9 mouse cellular contexts compared by ENCODE assay signal in the genomic region with DNA sequence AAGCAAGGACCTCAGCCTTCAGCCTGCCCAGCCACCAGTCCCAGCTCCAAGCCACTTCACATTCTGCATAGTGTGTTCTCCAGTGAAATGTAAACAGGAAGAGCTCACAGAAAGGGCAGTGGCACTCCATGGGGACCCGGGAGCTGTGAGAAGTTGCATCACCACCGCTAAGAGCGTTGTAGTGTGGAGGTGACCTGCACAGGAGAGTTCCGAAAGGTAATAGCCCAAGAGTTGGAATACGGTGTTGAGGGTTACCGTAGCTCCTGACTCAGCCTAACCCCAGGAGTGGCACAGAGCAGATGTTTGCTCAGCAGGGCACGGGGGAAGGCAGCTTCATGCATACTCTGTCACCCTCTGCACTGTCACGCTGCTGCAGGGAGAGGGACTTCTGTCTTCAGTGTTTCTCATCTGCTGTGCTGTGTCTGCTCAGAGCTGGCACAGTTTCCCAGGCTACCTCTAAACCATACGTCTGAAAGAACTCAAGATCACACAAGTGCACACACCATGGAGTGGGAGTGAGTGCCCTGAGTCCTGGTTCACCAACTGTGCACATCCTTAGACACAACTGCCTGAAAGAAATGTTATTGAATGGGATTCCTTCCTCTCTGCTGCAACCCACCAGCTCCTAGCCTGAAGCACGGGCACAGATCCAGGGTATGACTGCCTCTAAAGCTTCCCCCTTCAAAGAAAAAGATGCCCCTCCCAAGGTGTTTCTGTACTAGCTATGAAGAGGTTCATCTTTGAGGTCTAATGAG.
DNase-seq lines count a peak whose midpoint lies in the region; ATAC-seq and TF ChIP-seq lines count a peak whose summit lies in the region.
"Had no signal": no experiment of that assay in that cellular context is flagged by ENCODE, and none has a peak within 500 bp of the region (broad histone marks: within the 10 kb centered on the region; RNA-seq: fewer than 3 reads in every experiment).

No protein-coding gene starts in this region.

- H3K4me2 ChIP-seq in forebrain, embryonic 13.5 days, result no peak overlapping the region
- H3K4me2 ChIP-seq: embryonic facial prominence, embryonic 13.5 days had no signal

- no peak overlapping the region for H3K9ac ChIP-seq in forebrain, embryonic 13.5 days
- H3K9ac ChIP-seq: embryonic facial prominence, embryonic 13.5 days had no signal

- DNase-seq in cerebellum, postnatal 25 days, result peak; percentile 11 to 17
- no peak for DNase-seq in cerebellum, adult 11 months
- DNase-seq in Muller cell, postnatal 12 days (ENCODE audit: inconsistent ontology term), result peak; percentile 54
- peak; percentile 39 for DNase-seq in kidney, adult 9 months
- peak; percentile 65 for DNase-seq in lung, adult 2 months
- no peak for DNase-seq in ovary, postnatal 36 days (ENCODE audit: low spot score)
- no peak for DNase-seq in cerebellum, adult 9-10 months

- 30% methylated on average over 10 of the region's 10 CpGs for WGBS in lung, adult 2 months
- WGBS in forebrain, embryonic 13.5 days, result 75% methylated on average over 10 of the region's 10 CpGs

- H3K36me3 ChIP-seq in forebrain, embryonic 13.5 days (ENCODE audit: poor library complexity, severe bottlenecking), result no peaks in the 10 kb centered on the region
- H3K36me3 ChIP-seq: embryonic facial prominence, embryonic 13.5 days had no signal

- no peaks in the 10 kb centered on the region for H3K9me3 ChIP-seq in forebrain, embryonic 13.5 days (replicated peaks)
- H3K9me3 ChIP-seq: embryonic facial prominence, embryonic 13.5 days had no signal

- H3K27ac ChIP-seq in forebrain, embryonic 13.5 days, result no peak overlapping the region
- H3K27ac ChIP-seq: embryonic facial prominence, embryonic 13.5 days had no signal

- TF ChIP-seq POLR2A in lung, adult 2 months (IDR thresholded peaks at IDR 0.05; ENCODE audit: borderline replicate concordance, extremely low read depth, low read depth, low read length), result 0 out of 2 replicates have a peak, but pooled peaks have one; percentile 34

- peaks cover 16% of the 10 kb centered on the region for H3K4me1 ChIP-seq in lung, adult 2 months (ENCODE audit: control insufficient read depth, insufficient read depth, low read length)
- peaks cover 23% of the 10 kb centered on the region for H3K4me1 ChIP-seq in forebrain, embryonic 13.5 days

- TF ChIP-seq CTCF in lung, adult 2 months (IDR thresholded peaks at IDR 0.05; ENCODE audit: insufficient read depth, low read length), result no peak

- no peak for ATAC-seq in forebrain, embryonic 13.5 days

- peak overlapping the region; percentile 27 for H3K4me3 ChIP-seq in lung, adult 2 months (replicated peaks; ENCODE audit: extremely low read depth, low read depth, low read length)
- no peak overlapping the region for H3K4me3 ChIP-seq in forebrain, embryonic 13.5 days
- H3K4me3 ChIP-seq: embryonic facial prominence, embryonic 13.5 days had no signal

- no peaks in the 10 kb centered on the region for H3K27me3 ChIP-seq in forebrain, embryonic 13.5 days
- H3K27me3 ChIP-seq: embryonic facial prominence, embryonic 13.5 days had no signal

Comparison
In these comparisons a context has a peak if more than half of its experiments do, and no peak if none do; other contexts are left out.
1. DNase-seq: peak in cerebellum, postnatal 25 days (2 of 2), Muller cell, postnatal 12 days (single experiment), kidney, adult 9 months (single experiment) and lung, adult 2 months (single experiment); none in cerebellum, adult 11 months (single experiment), ovary, postnatal 36 days (single experiment) and cerebellum, adult 9-10 months (single experiment).